Mouse (Mus musculus) heart, postnatal 25 days (tissue): ENCODE data around the gene Gm6370. TPM values are rescaled to one million over a fixed set of nuclear protein-coding genes. Genes with fewer than 3 reads are reported as not detected.
"Not testable (repeated sequence)": the region's sequence is repeated elsewhere in the genome, so short reads cannot be mapped to it uniquely, and the experiment has no call there.

Experiments
- DNase-seq: peaks from one replicate; pipeline ENCODE4 v3.0.0; 2022; ENCODE audit warnings: low spot score
- intact Hi-C: fragments of 180-260 bp; cut with DNase I; formaldehyde crosslinking; loops from one replicate; pipeline ENCODE4 v1.15.1; 2025
- total RNA-seq, 2 experiments: library from RNA; stranded (reverse); gene quantifications; 2 replicates each; pipeline ENCODE4 v1.2.3; 2021

The Gm6370 gene
- total RNA-seq, result not detected

DNA sequence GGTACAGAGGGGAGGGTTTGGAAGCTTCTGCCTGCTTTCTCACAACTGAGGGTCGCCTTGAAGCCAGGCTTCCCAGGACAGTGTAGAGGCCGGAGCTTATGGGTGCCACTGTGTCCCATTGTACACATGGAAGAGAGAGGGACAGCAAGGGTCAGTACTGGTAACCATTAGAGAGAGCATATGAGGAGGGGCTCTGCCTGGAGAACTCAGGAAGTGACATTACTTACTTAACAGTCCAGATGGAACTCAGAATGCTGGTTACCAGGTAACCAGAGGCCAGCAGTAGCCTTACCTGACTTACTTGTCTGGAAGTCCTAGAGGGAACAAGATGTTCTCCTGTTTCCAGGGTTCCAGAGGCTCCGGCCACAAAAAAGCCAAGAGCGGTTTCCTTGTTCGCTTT, at the start of gene Gm6370:
Gene Gm6370 (plus strand): TSS at position 301 of the 400 bp plus-strand sequence.
- intact Hi-C loops, DNase-seq: not testable (repeated sequence)

DNA sequence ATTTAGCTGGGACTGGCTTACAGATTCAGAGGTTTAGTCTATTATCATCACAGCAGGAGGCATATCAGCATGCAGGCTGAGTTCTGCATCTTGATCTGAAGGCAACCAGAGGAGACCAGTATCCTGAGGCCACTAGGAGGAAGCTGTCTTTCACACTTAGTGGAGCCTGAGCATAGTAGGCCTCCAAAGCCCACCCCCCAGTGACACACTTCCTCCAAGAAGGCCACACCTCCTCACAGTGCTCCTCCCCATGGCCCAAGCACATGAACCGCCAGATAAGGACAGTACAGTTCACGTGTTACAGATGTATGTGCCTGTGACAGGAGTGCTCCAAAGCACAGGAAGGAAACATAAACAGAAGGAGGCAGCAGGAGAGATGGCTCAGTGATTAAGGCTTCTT, 48.4 kb upstream of the Gm6370 start:
- no peak for DNase-seq
- intact Hi-C loops, result no loop called here

DNA sequence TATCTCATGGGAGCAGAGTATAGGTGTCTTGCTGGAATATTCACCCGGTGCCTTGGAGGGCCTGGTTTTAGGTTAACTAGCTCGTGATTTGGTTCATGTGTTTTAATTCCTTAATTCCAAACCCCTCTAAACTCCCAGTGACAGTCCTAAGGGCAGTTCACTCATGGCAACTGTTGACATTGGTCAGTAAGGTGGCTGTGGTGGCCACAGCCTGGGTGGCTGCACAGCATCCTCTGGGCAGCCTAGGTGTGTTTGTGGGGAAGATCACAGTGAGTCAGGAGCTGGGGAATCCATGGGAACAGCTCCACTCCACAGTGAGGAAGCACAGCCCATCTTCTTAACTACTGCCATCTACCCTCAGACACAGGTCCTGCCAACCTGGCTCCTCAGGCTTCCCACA, 44.5 kb upstream of the Gm6370 start:
- intact Hi-C loops, result no loop called here

DNA sequence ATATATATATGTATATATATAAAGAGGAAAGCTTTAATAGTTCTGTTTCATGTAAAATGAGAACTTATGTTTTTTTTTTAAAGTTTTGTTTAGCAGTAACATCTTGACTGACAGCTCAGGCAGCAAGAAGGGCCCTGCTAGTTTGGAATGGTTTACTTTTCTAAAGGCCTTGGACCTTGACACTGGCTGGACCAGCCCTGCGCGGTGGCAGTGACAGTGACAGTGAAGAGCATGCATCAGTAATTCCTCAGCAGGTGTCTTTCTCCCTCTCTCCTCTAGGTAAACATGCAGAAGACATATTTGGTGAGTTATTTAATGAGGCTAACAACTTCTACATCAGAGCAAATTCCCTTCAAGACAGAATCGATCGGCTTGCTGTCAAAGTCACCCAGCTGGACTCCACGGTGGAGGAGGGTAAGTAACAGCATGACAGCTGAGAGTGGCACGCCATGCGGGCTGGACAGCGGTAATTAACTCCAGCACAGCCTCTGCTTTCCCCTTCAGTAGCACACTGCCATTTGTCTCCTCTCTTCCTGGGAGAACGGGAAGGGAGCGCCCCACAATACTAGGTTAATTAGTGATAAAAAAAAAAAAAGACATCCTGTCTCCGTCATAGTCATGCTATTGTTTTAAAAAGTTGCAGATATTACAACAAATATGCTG, 39.4 kb upstream of the Gm6370 start:
- DNase-seq, result no peak
- intact Hi-C loops, result no loop called here

More for the DNA sequence above, 44.5 kb upstream of the Gm6370 start:
- DNase-seq, result no peak

DNA sequence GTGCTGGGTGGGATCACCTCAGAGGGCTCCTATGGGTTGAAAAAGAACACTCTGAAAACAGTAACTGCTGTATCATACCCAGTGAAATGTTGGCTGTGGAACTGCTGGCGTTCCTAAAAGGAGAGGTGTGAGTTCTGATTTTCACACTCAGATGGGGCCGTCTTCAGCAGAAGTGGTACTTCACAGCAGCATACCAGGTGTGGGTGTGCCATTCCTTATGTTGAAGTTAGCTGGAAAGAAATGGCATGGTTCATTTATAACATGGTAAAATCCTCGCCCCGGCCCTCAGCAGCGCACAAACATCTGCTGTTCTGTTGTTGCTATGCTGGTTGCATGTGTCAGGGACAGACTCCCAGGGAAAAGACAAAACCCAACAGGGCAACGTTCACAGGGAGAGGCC, 37.6 kb upstream of the Gm6370 start:
- intact Hi-C loops, result no loop called here
- DNase-seq, result no peak

DNA sequence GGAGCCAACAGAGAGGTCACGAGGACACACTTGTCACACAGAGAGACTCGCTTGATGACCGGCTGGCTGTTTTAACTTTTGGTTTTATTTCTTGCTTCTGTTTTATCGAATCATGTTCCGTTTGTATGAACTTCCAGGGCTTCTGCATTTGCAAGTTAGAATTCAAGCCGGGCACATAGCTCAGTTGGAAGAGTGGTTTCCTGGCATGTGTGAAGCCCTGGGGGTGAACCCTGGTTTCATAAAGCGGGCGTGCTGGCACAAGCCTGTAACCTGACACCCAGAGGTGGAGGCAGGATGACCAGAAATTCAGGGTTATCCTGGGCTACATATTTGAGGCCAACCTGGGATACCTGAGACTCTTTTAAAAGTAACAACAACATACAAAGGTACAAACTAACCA, 29.6 kb upstream of the Gm6370 start:
- intact Hi-C loops, result no loop called here
- DNase-seq, result no peak

DNA sequence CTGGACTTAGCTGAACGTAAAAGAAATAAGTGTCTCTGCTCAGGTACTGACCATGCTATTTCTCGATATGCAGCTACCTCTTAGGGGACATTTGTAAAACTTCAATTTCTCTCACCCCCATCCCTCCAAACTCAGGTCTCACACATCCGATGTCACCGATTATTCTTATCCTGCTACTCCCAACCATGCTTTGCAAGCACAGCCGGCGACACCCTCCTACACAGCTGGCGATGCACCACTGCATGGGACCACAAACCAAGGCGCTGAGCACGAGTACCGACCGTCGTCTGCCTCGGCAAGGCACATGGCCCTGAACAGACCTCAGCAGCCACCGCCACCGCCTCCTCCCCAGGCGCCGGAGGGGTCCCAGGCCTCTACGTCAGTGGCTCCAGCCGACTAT, 24.5 kb upstream of the Gm6370 start:
- DNase-seq, result no peak
- intact Hi-C loops, result no loop called here

DNA sequence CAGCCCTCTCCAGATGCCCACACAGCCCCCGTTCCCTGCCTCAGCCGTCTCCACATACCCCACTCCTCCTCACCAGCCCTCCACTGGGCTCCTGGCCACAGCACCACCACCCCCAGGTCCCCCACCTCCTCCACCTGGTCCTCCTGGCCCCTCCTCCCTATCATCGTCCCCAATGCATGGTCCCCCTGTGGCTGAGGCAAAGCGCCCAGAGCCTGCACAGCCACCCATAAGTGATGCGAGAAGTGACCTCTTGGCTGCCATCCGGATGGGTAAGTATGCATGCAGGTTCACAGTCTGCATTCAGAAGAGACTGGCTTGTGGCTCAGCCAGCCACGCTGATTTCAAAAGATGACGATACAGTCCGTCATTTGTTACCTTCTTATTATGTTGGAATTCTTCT, 22.9 kb upstream of the Gm6370 start:
- DNase-seq, result no peak
- intact Hi-C loops, result no loop called here

DNA sequence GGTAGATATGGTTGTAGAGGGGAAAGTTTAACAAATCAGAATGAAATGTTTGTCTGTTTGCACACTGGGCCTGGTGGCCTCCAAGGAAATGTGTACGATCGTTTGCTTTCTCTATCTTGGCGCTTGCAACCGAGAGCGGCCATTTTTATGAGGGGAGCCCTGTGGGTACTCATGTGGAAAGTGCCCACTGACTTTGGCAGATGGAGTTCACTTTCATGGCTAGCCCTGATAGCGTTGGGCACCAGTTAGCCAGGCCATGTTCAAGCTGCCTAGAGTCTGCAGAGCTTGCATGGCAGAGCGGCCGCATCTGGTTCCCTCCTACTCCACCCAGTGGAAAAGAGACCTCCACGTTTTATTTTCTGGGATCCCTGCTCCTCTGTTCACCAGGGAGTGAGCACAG, 20.3 kb upstream of the Gm6370 start:
- no peak for DNase-seq
- intact Hi-C loops, result no loop called here

DNA sequence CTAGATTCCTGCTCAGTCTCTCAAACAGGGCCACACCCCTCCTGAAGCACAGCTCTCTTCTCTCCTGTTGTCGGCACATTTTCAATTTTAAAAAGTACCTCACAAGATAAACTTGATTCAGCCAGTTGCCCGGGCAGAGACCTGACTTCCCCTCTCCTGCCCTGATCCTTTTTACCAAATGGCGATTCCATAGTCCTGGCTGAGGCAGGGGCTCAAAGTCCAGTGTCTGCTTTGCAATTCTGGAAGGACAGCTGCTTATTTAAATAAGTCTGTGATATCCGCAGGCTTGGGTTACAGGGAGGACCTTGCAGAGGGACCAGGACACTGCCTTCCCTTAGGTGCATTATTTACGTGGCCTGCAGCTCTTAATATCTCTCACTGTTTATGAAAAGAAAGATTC, 19.9 kb upstream of the Gm6370 start:
- intact Hi-C loops, result no loop called here
- DNase-seq, result no peak

DNA sequence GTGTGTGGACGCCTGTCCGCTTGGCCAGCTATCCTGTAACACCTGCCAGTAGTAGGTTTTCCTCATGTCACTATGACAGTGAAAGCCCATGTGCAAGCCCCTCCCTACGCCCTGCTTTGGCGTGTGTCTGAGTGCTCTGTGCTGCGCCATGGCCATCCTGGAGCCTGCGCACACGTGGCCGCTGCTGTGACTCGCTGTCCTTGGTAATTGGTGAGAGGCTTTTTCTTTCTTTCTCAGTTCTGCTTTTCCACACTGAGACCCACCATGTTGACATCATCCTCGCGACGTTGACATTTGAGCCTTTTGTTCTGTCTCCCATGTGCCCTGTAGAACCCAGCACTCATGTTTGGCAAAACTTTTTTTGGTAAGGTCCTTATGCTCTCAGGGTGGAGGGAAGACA, 19.3 kb upstream of the Gm6370 start:
- intact Hi-C loops, result no loop called here

DNA sequence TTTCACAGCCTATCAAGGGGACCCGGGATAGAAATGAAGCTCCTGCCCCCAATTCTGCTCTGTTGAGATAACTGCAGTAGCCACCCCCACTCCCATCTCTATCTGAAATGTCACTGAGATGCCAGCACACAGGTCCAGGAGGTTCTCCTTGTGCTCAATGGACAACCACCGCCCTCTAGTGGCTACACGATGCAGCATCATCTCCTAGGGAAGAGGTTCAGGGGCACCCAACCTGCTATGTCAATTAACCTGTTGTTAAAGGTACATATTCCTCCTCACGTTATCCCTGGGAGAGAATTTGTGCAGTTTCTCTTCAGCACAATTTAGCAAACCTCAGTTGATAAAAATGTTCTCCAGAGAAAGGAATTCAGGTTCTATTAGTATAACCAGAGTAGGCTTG, 11.6 kb upstream of the Gm6370 start:
- DNase-seq, result not testable (repeated sequence)
- intact Hi-C loops, result loop anchor here (5.0 kb wide), 1 partner anchor 142 kb away; no protein-coding TSS in a partner anchor

More for the DNA sequence above, 19.3 kb upstream of the Gm6370 start:
- no peak for DNase-seq

DNA sequence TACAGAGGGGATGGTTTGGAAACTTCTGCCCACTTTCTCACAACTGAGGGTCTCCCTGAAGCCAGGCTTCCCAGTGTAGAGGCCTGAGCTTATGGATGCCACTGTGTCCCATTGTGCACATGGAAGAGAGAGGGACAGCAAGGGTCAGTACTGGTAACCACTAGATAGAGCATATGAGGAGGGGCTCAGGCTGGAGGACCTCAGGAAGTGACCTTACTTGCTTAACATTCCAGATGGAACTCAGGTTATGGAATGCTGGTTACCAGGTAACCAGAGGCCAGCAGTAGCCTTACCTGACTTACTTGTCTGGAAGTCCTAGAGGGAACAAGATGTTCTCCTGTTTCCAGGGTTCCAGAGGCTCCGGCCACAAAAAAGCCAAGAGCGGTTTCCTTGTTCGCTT, 9.5 kb upstream of the Gm6370 start, which contains the start of gene Gm6408:
Gene Gm6408 (plus strand): TSS at position 301 of the 400 bp plus-strand sequence.
- not testable (repeated sequence) for DNase-seq

DNA sequence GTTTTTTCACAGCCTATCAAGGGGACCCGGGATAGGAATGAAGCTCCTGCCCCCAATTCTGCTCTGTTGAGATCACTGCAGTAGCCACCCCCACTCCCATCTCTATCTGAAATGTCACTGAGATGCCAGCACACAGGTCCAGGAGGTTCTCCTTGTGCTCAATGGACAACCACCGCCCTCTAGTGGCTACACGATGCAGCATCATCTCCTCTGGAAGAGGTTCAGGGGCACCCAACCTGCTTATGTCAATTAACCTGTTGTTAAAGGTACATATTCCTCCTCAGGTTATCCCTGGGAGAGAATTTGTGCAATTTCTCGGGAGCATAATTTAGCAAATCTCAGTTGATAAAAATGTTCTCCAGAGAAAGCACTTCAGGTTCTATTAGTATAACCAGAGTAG, 2.2 kb upstream of the Gm6370 start:
- intact Hi-C loops, DNase-seq: not testable (repeated sequence)

More for the DNA sequence above, 9.5 kb upstream of the Gm6370 start, which contains the start of gene Gm6408:
- intact Hi-C loops, result not testable (repeated sequence)

DNA sequence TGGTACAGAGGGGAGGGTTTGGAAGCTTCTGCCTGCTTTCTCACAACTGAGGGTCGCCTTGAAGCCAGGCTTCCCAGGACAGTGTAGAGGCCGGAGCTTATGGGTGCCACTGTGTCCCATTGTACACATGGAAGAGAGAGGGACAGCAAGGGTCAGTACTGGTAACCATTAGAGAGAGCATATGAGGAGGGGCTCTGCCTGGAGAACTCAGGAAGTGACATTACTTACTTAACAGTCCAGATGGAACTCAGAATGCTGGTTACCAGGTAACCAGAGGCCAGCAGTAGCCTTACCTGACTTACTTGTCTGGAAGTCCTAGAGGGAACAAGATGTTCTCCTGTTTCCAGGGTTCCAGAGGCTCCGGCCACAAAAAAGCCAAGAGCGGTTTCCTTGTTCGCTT, 10.9 kb downstream of the Gm6370 start, which contains the start of gene 4930449I24Rik:
Gene 4930449I24Rik (plus strand): TSS at position 301 of the 400 bp plus-strand sequence.
- intact Hi-C loops, DNase-seq: not testable (repeated sequence)

DNA sequence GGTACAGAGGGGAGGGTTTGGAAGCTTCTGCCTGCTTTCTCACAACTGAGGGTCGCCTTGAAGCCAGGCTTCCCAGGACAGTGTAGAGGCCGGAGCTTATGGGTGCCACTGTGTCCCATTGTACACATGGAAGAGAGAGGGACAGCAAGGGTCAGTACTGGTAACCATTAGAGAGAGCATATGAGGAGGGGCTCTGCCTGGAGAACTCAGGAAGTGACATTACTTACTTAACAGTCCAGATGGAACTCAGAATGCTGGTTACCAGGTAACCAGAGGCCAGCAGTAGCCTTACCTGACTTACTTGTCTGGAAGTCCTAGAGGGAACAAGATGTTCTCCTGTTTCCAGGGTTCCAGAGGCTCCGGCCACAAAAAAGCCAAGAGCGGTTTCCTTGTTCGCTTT, 22.7 kb downstream of the Gm6370 start, which contains the start of gene Gm3402:
Gene Gm3402 (plus strand): TSS at position 301 of the 400 bp plus-strand sequence.
- DNase-seq, intact Hi-C loops: not testable (repeated sequence)

DNA sequence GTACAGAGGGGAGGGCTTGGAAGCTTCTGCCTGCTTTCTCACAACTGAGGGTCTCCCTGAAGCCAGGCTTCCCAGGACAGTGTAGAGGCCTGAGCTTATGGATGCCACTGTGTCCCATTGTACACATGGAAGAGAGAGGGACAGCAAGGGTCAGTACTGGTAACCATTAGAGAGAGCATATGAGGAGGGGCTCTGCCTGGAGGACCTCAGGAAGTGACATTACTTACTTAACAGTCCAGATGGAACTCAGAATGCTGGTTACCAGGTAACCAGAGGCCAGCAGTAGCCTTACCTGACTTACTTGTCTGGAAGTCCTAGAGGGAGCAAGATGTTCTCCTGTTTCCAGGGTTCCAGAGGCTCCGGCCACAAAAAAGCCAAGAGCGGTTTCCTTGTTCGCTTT, 34.3 kb downstream of the Gm6370 start, which contains the start of gene Gm3404:
Gene Gm3404 (plus strand): TSS at position 301 of the 400 bp plus-strand sequence.
- DNase-seq, intact Hi-C loops: not testable (repeated sequence)

DNA sequence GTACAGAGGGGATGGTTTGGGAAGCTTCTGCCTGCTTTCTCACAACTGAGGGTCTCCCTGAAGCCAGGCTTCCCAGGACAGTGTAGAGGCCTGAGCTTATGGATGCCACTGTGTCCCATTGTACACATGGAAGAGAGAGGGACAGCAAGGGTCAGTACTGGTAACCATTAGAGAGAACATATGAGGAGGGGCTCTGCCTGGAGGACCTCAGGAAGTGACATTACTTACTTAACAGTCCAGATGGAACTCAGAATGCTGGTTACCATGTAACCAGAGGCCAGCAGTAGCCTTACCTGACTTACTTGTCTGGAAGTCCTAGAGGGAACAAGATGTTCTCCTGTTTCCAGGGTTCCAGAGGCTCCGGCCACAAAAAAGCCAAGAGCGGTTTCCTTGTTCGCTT, 46.2 kb downstream of the Gm6370 start, which contains the start of gene Gm3409:
Gene Gm3409 (plus strand): TSS at position 301 of the 400 bp plus-strand sequence.
- intact Hi-C loops, result not testable (repeated sequence)

More for the DNA sequence above, 46.2 kb downstream of the Gm6370 start, which contains the start of gene Gm3409:
- not testable (repeated sequence) for DNase-seq
